Mouse (Mus musculus) A20 (cell line): ENCODE data around the gene Pcsk1n.
"Not testable (repeated sequence)": the region's sequence is repeated elsewhere in the genome, so short reads cannot be mapped to it uniquely, and the experiment has no call there.

Experiments
- DNase-seq: peaks from one replicate; pipeline ENCODE4 v3.0.0-alpha.2; 2011; ENCODE audit warnings: low read depth, low spot score

The Pcsk1n gene

DNA sequence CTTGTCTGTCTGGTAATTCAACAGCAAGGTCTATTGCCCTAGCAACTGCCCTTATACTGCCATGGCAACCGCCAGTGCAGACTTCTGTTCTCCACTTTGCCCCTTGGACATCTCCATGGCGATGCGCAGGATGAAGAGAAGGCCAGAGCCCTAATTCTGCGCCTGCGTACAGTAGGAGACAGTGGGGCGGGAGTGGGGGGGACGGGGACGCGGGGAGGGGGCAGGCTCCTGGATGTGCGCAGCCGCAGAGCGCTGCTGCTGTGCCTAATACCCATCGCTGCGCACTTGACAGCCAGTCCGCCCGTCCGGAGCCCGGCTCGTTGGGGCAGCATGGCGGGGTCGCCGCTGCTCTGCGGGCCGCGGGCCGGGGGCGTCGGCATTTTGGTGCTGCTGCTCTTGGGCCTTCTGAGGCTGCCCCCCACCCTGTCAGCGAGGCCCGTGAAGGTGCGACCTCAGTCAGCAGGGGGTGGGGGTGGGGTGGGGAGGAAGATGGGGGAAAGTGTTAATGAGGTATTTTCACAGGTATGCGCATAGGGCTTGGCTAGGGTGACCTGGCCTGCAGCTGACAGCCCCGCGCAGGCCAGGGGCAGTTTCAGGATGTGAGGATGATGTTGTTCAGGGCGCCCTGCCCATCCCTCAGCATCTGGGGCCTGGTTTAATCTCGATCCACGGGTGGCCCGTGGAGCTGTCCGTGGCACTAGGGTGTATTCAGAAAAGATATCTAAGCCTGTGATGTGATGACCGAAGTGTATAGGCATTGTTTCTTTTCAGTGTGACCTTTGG lies at the start of gene Pcsk1n:
Gene Pcsk1n, plus strand, starts transcription at position 222 of the 783 bp plus-strand sequence.
- no peak for DNase-seq

DNA sequence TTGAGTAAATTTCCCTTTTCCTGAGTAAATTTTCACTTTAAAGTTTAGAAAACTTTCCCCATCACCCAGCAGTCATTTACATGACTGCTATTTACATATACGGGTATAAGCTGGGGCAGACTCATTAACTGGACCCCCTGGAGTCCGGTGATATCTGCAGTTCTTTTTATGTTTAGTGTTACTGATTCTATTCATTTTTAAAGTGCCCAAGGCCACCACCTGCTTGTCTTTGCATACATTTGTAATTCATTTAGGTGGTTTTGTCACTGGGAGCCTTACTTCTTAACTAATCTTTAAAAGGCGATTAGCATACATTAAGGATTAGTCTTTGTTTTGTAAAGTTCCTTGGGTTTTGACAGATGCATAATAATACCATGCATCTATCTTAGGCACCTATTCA lies 49.8 kb upstream of the Pcsk1n start:
- no peak for DNase-seq

DNA sequence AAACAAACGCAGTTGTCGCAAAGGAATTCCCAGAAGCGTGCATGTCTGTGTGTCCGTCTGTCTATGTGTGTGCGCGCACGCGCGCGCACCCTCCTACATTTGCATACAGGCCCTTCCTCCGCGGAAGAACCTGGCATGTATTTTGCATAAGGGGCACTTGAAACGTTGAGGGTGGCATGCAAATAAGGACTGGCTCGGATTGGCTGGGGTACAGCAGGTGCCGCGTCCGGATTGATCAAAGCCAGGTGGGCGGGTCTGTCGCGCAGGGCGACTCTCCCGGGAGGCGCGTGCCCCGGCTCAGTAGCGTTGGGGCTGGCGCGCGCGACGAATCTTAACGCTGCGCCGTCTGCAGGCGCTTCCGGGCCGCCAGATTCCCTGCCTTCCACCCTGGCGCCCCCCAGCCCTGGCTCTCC lies 41.6 kb upstream of the Pcsk1n start, which contains the start of gene Pim2:
Gene Pim2, plus strand, starts transcription at position 256 of the 413 bp plus-strand sequence.
- peak; percentile 90 for DNase-seq

DNA sequence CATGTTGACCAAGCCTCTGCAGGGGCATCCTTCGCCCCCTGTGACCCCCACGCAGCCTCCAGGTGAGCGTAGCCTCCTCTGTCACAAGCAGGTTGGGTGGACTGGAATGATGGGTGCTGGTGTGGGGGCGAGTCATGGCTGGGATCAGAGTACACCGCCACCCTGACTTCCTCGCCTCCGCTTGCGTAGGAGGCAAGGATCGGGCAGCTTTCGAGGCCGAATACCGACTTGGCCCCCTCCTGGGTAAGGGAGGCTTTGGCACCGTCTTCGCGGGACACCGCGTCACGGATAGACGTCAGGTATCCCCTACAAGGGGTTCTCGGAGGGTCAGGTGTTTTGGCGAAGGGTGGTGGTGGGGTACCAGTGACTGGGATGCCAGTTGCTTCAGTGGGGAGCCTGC lies 41.1 kb upstream of the Pcsk1n start:
- DNase-seq: peak; percentile 48

DNA sequence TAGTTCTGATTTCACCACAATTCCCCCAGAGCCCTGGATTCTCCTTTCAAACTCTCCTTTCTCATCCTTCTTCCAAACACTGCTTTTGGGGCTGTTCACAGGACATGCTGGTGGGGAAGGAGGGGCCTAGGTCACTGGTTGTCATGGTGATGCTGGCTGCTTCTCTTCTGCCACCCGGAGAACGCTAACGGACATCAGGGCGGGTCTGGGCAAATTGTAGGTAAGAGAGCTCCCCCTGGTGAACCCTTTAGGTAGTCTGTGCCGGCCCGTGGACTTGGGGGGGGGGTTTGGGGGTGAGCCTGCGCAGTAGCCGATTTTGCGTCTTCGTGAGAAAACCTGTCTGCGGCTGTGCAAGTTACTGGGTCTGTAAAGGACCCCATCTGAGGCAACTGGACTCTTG lies 39.8 kb upstream of the Pcsk1n start:
- DNase-seq: peak; percentile 88

DNA sequence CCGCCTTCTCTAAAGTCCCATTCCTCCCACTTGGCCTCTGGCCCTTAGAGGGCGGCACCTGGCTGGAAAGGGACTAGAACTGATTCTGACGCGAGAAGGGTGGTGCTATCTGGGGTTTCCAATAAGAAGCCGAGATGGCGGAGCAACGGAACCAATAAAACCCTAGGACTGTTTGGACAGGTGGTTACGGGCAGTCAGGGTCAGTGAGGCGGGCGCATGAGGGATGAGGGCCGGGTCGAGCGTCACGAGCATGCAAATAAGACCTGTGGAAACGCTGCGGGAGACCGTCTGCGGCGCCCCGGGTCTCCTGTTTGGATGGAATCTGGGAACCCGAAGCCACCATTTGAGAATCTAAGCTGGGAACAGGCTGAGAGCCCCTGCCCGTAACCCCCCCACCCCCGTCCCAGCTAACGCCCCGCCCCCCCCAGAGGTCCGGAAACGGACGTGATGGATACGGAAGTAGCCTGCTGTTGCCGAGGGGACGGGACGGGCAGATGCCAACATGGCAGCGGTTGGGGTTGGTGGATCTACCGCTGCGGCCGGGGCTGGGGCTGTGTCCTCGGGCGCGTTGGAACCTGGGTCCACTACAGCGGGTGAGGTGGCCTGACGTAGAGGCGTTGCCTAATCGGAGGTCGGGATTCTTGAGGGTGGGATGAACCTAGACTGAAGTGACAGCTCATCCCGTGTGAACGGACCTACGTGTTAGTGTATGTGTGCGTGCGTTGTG lies 35.6 kb upstream of the Pcsk1n start, which contains the start of gene Slc35a2:
Gene Slc35a2, plus strand, starts transcription at position 188 of the 727 bp plus-strand sequence.
- DNase-seq: peak; percentile 89

DNA sequence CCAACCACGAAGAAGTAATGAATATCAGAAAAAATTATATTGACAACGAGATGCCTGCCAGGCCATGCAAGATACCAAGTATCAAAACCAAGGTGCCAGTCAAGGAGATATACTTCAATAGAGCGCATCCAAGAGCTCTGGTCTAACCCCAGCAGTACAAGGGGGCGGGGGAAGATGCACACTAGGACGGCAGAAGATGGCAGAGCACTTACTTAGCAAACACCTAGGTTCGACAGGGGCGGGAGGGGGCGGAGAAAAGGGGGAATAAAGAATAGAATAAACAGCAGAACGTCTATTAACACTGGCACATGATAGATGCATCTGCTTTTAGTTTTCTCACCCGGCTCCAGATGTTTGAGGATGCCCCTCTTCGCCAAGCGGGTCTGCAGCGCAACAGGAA lies 21.4 kb upstream of the Pcsk1n start:
- peak; percentile 63 for DNase-seq

DNA sequence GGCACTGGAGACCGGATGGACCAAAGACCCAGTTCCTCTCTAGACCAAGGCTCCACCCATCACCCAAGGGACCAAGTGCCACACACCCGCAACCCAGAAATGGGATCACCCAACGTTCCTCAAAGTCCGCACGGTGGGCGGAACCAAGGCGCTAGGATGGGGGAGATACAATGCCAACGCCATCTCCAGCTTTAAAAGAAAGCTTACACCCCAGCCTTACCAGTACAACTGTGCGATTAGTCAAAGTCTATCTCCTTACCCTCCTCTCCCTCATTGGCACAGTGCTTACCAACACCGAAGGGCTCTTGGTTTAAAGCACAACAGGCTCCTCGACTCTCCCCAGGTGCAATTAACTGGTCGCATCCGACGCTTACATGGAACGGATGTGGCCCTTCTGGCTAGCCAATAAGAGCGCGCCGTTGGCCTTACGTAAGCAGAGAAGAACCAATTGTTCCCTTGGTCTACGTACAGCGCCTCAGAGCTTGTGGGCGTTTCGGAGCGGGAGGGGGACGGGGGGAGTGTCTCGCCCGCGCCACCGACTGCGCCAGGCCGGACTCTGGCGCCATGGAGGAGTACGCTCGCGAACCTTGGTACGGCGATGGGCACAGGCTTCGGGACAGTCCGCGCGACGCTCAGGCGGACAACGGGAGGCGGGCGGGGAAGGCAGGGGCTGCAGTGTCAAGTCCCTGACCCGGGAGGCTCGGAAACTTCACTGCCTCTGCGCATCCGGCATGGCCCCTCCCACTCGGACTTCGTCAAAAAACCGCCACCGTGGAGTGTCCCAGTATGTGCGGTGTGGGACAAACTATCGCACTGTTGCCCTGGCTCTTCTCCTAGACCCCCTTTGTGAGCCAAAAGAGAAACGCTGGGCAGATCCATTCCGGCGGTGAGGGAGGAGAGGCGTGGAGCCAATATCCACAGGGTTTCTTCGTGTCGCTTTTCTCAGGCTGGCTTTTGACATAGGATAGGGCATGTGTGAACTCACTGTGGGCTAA lies 20.4 kb upstream of the Pcsk1n start, which contains the start of the genes Pqbp1 and Timm17b:
Gene Pqbp1, minus strand, starts transcription at position 390 of the 995 bp plus-strand sequence.
Gene Timm17b, plus strand, starts transcription at position 478 of the 995 bp plus-strand sequence.
- peak; percentile 94 for DNase-seq

DNA sequence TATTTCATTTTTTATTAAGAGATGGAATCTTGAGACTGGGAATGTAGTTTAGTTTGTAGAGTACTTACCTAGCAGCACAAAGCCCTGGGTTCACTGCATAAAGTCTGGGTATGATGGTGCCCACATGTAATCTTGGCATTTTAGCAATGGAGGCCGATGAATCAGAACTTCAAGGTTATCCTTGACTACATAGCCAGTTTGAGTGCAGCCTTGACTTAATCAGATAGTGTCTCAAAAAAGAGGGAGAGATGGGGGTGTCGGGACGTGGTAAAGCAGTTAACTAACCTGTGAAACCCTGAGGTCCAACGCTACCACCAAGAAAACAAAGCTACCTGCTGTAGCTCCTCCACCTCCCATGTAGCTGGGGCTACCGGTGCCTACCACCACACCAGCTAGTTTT lies 15.2 kb upstream of the Pcsk1n start:
- DNase-seq: no peak

DNA sequence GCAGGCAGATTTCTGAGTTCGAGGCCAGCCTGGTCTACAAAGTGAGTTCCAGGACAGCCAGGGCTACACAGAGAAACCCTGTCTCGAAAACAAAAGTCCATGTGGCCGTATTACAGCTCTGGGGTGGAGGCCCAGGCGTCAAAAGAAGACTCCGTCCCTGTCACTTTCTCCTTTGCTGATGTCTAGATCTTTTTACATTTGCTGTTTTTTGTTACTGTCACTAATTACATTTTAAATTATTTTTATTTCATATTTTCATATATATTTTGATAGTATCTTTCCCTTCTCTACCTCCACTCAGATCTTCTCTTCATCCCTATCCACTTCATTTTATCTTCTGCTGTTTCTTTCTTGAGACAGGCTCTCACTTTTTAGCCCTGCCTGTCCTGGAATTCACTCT lies 11.9 kb upstream of the Pcsk1n start, which contains the start of gene Gm10491:
Gene Gm10491, minus strand, starts transcription at position 101 of the 400 bp plus-strand sequence.
- DNase-seq: no peak

DNA sequence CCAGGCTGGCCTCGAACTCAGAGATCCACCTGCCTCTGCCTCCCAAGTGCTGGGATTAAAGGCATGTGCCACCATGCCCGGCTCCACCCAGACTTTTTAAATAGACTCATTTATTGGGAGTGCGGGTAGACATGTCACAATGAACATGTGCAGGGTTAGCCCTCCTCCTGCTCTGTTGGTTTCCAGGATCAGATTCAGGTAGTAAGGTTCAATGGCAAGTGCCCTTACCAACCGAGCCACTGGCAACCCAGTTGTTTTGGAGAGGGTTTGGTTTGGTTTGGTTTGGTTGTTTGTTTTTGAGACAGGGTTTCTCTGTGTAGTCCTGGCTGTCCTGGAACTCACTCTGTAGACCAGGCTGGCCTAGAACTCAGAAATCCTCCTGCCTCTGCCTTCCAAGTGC lies 10.4 kb upstream of the Pcsk1n start, which contains the start of gene Gm10490:
Gene Gm10490, plus strand, starts transcription at position 301 of the 400 bp plus-strand sequence.
- not testable (repeated sequence) for DNase-seq

DNA sequence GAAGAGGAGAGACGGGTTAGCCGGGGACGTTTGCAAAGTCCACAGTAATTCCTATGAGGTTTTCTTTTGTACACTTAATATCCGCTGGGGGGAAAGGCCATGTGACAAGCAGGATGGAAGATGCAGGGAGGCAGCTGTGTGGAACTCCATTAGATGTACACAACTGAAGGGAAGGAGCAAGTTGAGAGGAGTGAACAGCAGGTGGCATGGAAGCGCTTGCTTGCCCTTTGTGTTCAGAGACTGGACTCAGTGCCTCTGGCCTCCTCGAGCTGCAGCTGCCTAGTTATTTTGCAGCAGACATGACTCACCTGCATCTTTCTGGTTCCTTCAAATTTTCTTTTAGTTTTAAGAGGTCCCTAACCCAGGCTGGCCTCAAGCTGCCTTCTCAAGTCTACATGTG lies 9.1 kb upstream of the Pcsk1n start:
- no peak for DNase-seq

DNA sequence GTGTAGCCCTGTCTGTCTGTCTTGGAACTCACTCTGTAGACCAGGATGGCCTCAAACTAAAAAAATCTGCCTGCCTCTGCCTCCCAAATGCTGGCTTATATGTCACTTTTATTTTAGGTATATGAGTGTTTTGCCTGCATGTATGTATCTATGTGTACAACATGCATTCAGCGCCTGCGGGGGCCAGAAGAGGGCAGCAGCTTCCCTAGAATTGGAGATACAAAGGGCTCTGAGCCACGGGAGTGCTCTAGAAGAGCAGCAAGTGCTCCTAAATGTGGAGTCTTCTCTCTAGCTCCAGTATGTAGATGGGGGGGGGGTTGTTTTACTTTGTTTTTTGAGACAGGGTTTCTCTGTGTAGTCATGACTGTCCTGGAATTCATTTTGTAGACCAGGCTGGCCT lies 4.0 kb upstream of the Pcsk1n start:
- DNase-seq: peak; percentile 7

DNA sequence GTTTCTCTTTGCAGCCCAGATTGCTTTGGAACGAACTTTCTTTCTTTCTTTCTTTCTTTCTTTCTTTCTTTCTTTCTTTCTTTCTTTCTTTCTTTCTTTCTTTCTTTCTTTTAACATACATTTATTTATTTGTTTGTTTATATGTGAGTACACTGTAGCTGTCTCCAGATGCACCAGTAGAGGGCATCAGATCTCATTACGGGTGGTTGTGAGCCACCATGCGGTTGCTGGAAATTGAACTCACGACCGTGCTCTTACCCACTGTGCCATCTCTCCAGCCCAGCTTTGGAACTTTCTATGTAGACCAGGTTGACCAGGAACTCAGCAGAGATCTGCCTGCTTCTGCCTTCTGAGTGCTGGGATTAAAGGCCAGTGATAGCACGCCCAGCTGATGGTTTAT lies 1.7 kb upstream of the Pcsk1n start:
- DNase-seq: peak; percentile 22

DNA sequence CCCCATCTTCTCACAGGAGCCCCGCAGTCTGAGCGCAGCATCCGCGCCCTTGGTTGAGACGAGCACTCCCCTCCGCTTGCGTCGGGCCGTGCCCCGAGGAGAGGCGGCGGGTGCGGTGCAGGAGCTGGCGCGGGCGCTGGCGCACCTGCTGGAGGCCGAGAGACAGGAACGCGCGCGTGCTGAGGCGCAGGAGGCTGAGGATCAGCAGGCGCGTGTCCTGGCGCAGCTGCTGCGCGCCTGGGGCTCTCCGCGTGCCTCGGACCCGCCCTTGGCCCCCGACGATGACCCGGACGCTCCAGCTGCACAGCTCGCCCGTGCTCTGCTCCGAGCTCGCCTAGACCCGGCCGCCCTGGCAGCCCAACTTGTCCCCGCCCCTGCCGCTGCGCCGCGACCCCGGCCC lies 2.4 kb downstream of the Pcsk1n start:
- DNase-seq: no peak

DNA sequence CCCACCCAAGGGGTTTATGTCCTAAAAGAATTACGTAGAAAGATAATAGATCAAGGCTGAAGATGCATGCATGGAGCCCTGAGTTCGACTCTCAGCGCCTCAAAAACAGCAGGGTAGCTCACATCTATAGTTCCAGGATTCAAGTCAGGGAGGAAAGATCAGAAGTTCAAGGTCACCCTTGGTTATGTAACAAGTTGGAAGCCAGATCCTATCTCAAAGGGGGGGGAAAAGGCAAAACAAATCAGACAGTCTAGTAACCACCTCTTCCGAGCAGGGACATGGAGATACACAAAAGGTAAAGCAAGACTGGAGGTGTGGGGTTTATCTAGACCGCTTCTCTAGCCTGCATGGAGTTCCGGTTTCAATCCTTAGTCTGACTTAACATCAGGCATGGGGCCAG lies 6.6 kb downstream of the Pcsk1n start:
- DNase-seq: no peak

DNA sequence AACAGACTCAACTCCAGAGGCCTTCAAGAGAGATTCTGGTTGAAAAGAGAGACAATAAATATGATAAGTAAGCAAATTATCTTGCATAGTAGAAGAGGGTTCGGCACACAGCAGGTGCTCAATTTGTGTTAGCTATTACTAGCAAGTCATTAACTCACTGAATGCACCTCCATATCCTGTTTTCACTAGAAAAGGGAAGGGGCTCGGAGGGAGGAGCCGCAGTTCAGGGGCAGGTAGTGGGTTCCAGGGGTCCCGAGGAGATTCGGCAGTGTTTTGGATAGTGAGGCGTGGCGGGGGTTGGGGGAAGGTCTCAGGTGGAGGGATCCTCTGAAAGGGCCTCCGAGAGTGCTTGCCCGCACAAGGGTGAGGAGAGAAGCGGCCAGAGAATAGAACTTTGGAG lies 7.5 kb downstream of the Pcsk1n start:
- DNase-seq: no peak

DNA sequence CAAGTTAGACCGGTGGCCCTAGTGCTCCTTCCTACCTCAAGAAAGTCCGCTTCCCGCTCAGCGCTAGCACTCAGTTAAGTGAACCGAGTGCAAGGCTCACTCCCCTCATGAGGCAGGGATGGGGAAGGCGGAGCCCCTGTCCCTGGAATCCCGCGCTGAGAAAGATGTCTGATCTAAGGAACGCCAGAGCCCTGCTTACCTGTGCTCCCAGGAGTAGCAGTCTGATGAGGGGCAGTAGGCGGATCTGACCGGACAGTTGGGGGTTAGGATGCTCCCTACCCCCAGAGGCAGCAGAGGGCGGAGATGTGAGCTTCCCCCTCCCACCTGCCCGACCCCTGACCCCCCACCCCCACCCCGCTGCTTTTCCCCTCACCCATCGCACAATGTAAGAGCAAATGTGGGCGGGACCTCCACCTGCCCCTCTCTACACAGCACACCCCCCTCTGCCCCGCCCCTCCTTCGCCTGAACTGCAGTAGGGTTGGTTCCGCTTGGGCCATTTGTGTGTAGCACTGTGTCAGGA lies 8.7 kb downstream of the Pcsk1n start, which contains the start of gene Eras:
Gene Eras, minus strand, starts transcription at position 338 of the 521 bp plus-strand sequence.
- DNase-seq: no peak

DNA sequence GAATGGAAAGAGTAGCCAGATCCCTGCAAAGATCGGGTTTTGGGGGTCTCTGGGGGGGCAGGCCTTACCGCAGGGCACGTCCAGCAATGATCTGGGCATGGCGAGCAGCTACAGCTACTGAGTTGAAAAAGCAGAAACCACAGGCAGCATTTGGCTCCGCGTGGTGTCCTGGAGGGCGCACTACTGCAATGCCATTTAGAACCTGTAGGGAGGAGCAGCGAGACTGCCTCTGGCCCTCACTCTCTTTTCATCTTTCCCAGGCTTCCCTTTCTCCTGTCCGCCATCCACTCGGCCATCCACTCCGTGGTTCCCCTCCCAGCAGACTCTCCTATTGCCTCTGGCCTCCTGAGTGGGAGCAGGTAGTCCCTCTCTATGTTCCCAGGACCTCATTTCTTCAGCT lies 17.3 kb downstream of the Pcsk1n start:
- DNase-seq: no peak

DNA sequence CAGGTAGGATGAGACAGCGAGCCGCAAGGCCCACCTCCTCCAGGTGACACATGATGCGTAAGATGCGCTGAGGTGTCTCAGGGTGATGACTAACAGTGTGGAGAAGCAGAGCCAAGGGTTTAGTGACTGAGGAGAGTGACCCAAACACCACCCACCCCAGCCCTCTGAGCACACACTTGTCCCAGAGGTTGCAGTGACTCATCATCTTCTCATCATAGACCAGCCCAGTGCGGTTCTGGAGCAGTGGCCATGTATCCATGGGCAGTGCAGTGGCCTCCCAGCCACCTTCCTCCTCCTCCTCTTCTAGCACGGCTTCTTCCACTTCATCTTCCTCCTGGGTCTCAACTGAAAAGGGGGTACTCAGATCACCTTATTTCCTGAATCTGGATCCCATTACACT lies 18.0 kb downstream of the Pcsk1n start:
- DNase-seq: no peak

DNA sequence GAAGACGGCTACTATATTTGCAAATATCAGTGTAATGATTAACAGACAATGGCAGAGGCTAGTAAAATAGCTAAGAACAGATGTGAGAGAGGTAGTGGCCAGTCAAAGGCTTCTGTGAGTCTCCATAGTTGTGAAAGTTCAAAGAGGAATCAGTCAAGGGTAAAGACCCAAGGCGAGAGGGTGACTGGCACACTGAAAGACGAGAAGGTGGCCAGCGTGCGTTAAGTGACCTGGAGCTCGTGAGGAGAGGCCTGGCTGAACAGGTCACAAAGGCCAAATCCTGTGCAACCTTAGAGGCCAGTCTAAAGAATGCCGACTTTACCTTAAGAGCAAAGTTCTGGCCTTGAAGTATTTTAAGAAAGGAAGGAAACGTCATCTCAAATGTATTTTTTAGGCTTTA lies 26.0 kb downstream of the Pcsk1n start:
- no peak for DNase-seq
